Mouse (Mus musculus): ENCODE results near the gene 2810004N23Rik. TPM values are rescaled to one million over a fixed set of nuclear protein-coding genes. Genes with fewer than 3 reads are reported as not detected.
"Not testable (repeated sequence)": the region's sequence is repeated elsewhere in the genome, so short reads cannot be mapped to it uniquely, and the experiment has no call there.

The 2810004N23Rik gene
- polyA plus RNA-seq, 2 experiments from 2014 or later = 28.2 to 28.7 TPM

GRCm38 (mm10) chr8:124863729-124864128, 809 bp upstream of the 2810004N23Rik start:
- ATAC-seq = peak; percentile 19

DNA sequence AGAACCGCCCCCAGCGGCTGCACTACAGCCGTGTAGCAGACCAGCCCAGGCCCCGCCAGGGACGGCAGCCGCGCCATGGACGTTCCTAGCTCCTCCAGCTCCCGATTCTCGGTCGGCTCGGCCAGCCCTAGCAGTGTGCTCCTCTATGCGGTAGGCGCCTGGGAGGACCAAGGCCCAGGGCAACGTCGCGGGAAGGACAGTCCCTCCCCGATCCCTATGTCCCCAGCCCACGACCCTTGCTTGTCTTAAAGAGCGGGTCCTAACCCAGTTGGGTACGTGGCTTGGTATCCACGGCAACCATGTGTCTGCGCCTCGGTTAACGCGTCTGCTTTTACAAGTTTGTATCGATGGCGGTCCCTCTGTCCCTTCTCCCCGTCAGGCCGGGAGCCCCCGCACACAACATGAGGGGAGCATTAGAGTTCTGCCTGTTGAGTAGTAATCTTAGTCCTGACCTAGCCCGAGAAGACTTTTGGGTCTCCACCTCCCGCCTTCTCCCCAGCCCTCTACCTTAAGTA, 300 bp upstream of the 2810004N23Rik start:
- peak; percentile 41 for ATAC-seq

DNA sequence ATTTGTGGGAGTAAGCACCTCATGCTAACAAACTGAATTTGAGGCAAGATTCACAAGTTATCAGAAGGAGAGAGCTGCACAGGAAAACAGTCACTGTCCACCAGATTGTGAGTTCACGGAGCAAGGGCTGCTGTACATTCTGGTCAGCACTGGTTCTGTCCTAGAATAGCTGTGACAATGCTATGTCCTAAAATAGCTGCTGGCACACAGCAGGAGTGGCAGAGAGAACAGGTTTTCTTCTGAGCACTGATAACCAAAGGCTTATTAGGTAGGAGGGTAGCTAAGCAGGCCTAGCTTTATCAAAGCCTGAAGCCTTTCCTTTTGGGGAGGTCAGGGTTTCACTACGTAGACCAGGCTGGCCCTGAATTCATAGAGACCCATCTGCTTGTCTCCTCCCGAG, 2.7 kb downstream of the 2810004N23Rik start:
- no peak for ATAC-seq

GRCm38 (mm10) chr8:124859466-124859865, 3.5 kb downstream of the 2810004N23Rik start:
- peak; percentile 31 for ATAC-seq

- ATAC-seq = no peak
Measured at GRCm38 (mm10) chr8:124853511-124853910, 9.4 kb downstream of the 2810004N23Rik start.

DNA sequence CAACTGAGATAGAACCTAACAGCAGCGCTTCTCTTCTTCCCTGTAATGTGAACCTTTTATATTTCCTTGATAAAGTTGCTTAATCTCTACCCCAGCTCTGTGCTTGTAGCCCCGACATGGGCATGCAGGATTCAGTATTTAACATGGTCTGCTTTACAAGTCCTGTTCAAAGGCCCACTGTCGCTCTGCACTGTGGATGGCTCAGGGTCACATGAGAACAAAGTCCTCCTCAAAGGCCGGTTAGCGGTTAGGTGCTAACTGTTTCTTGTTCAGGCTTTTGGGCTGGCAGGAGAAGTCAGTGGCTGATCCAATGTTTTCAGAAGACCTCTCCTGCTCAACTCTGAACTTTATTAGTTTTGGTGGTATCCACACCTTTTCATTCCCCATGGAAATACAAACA, 17.3 kb downstream of the 2810004N23Rik start:
- no peak for ATAC-seq

- no peak for ATAC-seq
Measured at GRCm38 (mm10) chr8:124845131-124845530, 17.8 kb downstream of the 2810004N23Rik start.

DNA sequence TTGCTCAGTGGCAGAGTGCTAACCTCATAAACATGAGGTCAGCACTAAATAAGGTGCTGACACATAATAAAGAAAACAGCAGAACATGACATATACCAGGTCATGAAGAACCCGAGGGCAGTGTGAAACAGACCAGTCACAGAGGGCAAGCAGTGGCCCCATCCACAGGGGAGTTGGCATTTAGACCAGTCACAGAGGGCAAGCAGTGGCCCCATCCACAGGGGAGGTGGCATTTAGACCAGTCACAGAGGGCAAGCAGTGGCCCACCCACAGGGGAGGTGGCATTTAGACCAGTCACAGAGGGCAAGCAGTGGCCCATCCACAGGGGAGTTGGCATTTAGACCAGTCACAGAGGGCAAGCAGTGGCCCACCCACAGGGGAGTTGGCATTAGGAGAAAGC, 20.0 kb downstream of the 2810004N23Rik start:
- ATAC-seq = not testable (repeated sequence)

DNA sequence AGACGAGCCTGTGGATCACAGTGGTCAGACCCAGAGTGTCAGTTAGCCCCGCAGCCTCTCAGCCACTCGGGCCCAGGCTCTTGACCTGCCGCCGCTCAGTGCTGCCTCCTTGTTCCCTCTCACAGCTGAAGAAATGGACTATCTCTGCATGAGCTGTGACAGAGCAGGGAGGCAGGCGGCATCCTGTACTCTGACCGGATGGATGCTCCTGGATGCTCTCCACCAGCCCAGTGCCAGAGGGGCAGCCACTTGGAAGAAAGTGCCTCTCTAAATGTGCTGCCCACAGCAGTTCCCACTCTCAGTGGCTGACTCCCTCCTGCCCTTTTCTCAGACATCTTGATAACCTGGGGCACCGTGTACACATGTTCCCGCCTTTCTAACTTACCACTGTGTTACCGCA, 21.1 kb downstream of the 2810004N23Rik start:
- no peak for ATAC-seq

DNA sequence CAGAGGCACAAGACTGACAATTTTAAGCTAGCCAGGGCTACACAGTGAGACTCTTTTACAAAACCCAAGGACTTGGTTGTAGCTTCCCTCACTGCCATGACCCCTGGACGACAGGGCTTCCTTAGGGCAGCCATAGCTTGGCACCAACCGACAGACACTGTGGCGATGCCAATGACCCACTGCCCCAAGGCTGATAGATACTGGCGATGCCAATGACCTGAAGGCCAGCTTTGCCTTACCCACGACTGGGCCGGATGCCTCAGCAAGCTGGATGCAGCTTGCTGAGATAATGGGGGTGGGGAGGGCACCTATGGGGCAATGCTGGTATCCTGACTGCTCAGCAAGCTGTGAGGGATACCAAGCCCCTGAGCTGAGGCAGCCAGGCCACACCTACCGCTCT, 22.0 kb downstream of the 2810004N23Rik start:
- no peak for ATAC-seq

DNA sequence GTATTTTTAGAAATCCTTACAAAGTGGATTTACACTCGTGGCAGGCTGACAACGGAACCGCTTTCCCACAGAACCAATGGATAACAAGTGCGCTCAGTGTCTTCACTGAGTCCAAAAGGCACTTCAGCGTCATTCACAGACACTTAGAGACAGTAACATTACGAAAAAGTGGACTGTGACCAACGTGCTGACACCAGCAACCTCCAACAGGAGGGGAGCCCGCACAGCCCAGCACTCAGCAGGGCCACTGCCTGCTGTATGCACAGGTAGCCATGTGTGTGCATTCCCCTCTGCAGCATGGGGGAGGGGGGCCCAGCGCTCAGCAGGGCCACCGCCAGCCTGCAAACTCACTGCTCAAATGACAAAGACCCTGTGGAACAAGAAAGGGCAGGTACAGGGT, 23.5 kb downstream of the 2810004N23Rik start:
- ATAC-seq = no peak

DNA sequence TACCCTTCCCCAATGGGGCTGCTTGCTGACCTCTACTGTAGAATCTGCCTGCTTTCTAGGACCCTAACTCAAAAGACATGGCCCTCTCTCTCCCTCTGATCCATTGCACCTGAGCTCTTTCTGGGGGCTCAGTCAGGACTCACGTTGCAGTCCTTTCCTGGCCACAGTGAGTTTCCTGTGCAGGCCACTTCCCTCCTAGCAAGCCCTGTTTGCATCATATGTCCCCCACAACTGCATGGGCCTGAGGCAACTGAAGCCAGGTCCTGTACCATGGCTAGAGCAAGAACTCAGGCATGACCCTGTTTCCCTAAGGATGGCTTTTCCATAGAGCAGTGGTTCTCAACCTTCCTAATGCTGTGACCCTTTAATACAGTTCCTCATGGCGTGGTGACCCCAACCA, 25.0 kb downstream of the 2810004N23Rik start:
- ATAC-seq = no peak

GRCm38 (mm10) chr8:124836907-124837306, 26.0 kb downstream of the 2810004N23Rik start:
- ATAC-seq = no peak

- no peak for ATAC-seq
Measured at GRCm38 (mm10) chr8:124836273-124836672, 26.6 kb downstream of the 2810004N23Rik start.

GRCm38 (mm10) chr8:124835848-124836247, 27.1 kb downstream of the 2810004N23Rik start:
- ATAC-seq = no peak

DNA sequence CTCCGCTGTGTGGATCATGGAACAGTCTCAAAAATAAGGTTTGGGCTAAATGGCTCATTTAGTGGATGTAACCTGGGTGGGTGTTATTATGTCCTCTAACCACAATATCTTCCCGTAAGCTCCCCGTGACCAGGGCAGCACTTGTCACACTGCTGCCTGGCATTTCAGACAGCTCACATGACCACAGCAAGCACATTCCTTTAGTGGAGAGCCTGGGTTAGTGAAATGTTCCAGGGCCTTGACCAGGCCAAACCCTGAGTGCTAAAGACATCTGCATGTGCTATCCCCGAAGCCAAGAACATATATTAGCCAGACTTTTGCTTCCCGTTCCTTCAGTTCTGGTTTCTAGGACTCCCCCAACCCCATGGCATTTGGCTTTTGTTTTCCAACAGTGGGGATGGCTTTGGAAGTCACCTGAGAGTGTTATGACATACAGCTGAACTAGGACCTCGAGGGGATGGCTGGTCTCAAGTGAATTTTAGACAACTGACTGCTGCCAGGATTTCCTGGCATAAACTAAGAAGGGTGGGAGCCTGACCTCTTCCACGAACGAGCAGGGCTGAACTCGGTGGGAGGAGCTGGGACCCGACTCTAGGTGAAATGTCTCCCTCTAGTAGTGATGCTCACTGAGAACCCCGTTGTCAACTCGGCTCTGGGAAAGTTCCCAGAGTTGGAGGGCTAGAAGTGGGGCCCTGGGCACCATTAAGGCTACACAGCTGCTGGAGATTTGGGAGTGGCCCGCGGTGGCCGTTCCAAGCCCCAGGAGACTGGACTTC, 29.3 kb downstream of the 2810004N23Rik start:
- ATAC-seq = no peak

DNA sequence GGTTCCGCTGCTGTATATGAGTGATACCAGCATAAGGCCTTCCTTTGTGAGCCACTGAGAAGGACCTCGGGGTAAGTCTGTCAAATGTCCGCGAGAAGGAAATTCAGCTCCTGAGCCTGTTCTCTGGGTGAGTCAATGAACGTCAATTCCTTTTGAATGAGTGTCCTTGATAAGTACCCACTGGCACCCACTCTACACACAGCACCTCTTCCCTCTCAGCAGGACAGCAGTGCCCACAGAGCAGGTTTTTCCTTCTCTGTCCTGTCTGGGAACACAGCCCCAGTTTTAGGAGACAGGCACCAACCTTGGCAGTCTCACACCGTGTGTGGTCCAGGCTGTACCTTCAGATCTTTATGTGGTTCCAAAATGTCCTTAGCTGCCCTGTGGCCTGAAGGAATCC, 31.0 kb downstream of the 2810004N23Rik start:
- no peak for ATAC-seq

GRCm38 (mm10) chr8:124831531-124831930, 31.4 kb downstream of the 2810004N23Rik start:
- ATAC-seq = no peak

DNA sequence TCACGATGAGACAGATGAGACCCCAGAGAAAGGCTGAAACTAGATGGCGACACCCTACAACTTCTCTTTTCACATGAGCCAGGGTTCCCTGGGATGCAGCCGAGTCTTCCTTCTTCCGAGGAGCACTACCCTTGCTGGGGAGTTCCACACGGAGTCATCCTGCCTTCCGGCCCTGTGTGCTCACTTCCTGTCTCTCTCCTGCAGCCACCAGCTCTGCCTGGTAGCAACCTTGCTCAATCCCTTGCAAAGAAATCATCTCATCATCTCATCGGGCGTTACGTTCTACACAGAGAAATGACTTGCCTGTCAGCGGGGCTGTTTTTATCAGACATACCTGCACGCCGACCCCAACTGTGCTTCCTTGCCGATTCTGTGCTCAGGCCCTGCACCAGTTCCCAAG, 32.9 kb downstream of the 2810004N23Rik start:
- no peak for ATAC-seq

DNA sequence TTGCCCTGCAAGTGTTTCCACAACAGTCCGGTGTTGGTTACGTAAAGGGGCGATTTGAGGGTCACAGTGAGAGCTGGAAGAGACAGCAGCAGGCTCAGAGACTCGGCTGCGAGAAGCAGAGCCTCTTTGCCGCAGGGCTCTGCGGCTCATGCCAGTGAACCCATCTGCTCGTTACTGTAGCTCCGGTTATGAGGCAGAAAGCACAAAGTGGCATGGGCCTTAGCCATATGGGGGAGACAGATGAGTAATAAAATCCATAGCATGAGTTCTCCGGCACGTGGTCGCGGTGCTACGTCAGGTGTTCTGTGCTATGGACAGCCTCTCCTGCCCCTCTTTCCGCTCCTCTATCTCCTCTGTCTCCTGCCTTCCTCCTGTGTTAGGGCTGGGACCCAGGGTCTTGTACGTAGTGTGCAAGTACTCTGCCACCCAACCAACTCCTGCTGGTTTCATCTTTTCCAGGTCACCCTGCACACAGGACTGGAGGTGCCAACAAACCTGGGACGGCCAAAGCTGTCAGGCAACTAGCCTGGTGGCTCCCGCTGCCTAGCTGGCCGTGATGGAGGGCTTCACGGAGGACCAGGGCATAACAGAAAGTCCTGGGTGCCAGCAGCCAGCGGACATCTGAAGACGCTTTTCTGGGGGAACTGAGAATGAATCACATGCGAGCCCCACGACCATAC, 34.2 kb downstream of the 2810004N23Rik start:
- ATAC-seq = no peak

DNA sequence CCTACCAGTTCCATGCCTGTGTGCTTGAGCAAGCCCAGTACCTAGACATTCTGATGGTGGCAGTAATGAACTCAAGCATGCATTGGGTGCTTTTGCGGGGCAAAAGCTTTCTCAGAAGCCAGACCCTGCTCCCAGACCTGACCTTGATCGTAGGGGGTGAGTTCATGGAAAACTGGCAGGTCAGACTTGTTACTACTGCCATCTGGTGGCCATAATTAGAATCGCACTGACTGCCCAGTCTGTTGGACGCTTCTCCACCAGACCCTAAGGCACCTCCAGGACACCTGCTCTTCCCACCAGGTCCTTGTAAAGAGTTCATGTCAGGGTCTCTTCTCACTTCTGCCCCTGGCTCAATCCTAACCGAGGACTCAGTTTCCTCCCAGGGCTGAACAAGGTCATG, 35.5 kb downstream of the 2810004N23Rik start:
- ATAC-seq = no peak

GRCm38 (mm10) chr8:124826658-124827057, 36.3 kb downstream of the 2810004N23Rik start:
- no peak for ATAC-seq

- no peak for ATAC-seq
Measured at GRCm38 (mm10) chr8:124823497-124823896, 39.4 kb downstream of the 2810004N23Rik start.

- no peak for ATAC-seq
Measured at GRCm38 (mm10) chr8:124820125-124820524, 42.8 kb downstream of the 2810004N23Rik start.

Measured in activated CD4-positive, CD25-positive, alpha-beta regulatory T cell, adult 4 months (primary cell).